Mouse (Mus musculus) erythroblast, embryonic 14.5 days (primary cell): ENCODE data around the gene Stard7.

Experiments used
- GATA1 ChIP-seq: IDR thresholded peaks from 2 replicates; pipeline ENCODE4 v1.6.1; 2012; ENCODE audit warnings: low read length, inconsistent platforms, mixed read lengths
- TAL1 ChIP-seq: IDR thresholded peaks from 3 replicates; pipeline ENCODE4 v1.6.1; 2012; ENCODE audit warnings: low read length, inconsistent platforms, mixed read lengths

DNA sequence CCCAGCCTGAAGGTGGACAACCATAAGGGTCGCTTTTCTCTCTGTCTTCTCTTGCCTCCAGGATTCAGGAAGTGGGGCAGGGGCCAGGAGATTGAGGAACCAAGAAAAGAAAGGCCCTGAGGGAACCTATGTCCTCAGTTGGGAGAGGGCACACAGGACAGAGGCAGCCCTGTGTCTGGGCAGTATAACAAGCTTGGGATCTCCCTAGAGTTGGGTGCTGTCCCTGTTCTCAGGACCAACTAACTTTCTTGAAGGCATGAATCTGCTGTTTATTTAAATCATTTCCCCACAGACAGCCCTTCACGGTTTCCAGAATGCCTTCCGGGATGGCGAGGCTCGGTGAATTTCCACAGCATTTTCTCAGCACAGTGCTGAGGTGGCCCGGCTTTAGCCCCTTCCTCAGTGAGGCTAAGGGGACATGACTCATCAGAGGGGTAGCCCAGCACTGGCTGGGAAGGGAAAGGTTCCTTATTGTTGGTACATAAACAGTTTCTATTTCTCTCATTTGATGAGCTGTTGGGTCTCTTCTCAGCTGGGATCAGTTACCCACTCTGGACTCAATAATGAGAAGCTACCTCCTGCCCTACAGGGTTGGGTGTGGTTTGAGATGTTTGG lies 52.8 kb downstream of the Stard7 start:
- TF ChIP-seq GATA1, result no peak
- no peak for TF ChIP-seq TAL1
